Mouse (Mus musculus): Measurements from ENCODE around the gene Marcksl1. TPM values are rescaled to one million over a fixed set of nuclear protein-coding genes. Genes with fewer than 3 reads are reported as not detected.
A peak's percentile ranks its signal among the peaks of the same experiment; 100 is the strongest.

Gene Marcksl1
- total RNA-seq, 2 experiments from 2014 or later = 157 to 183 TPM

GRCm38 (mm10) chr4:129555862-129556531, 42.6 kb downstream of the Marcksl1 start:
- DNase-seq (ENCODE audit: low spot score in 2 of 2) = no peak

GRCm38 (mm10) chr4:129556532-129557223, 43.3 kb downstream of the Marcksl1 start:
- peak; percentile 78 to 84 for DNase-seq (ENCODE audit: low spot score in 2 of 2)

GRCm38 (mm10) chr4:129557256-129557808, 44.0 kb downstream of the Marcksl1 start:
- no peak for DNase-seq (ENCODE audit: low spot score in 2 of 2)

- no peak for DNase-seq (ENCODE audit: low spot score in 2 of 2)
Measured at GRCm38 (mm10) chr4:129558321-129558955, 45.1 kb downstream of the Marcksl1 start.

- DNase-seq (ENCODE audit: low spot score in 2 of 2) = no peak
Measured at GRCm38 (mm10) chr4:129561184-129561583, 47.8 kb downstream of the Marcksl1 start.

- DNase-seq (ENCODE audit: low spot score in 2 of 2) = no peak
Measured at GRCm38 (mm10) chr4:129563718-129564117, 50.3 kb downstream of the Marcksl1 start.

GRCm38 (mm10) chr4:129565139-129565538, 51.8 kb downstream of the Marcksl1 start:
- DNase-seq (ENCODE audit: low spot score in 2 of 2) = no peak

Small RNA genes lying within 50 kb of the gene (microRNA-seq; reads per million reads assigned to microRNA genes)
- not detected for gene Mir8119

Other genes with a start within 250 kb of the Marcksl1 start
- 1 to 10 TPM; 3.8 to 4.4 TPM for gene Sync, start 226.0 kb upstream of the Marcksl1 start, total RNA-seq (2021)
- 100 to 1,000 TPM; 188 to 206 TPM for gene Rbbp4, start 178.2 kb upstream of the Marcksl1 start, total RNA-seq (2021)
- gene Zbtb8os, start 177.9 kb upstream of the Marcksl1 start, total RNA-seq (2021) = 10 to 100 TPM; 51.1 to 52.2 TPM
- 10 to 100 TPM; 12.2 to 14.0 TPM for gene Zbtb8a, start 135.5 kb upstream of the Marcksl1 start, total RNA-seq (2021)
- gene Zbtb8b, start 72.7 kb upstream of the Marcksl1 start, total RNA-seq (2021) = 1 to 10 TPM; 1.1 TPM
- gene Bsdc1, start 52.0 kb upstream of the Marcksl1 start, total RNA-seq (2021) = 10 to 100 TPM; 55.4 TPM
- gene Tssk3, start 22.6 kb upstream of the Marcksl1 start, total RNA-seq (2021) = not detected
- gene Fam229a, start 22.4 kb upstream of the Marcksl1 start, total RNA-seq (2021) = not detected
- gene Hdac1, start 29.1 kb downstream of the Marcksl1 start, total RNA-seq (2021) = 10 to 100 TPM; 74.9 to 84.8 TPM
- 1 to 10 TPM; 8.7 to 9.7 TPM for gene Lck, start 60.1 kb downstream of the Marcksl1 start, total RNA-seq (2021)
- gene Fam167b, start 65.0 kb downstream of the Marcksl1 start, total RNA-seq (2021) = 10 to 100 TPM; 30.9 to 33.5 TPM
- gene Eif3i, start 87.1 kb downstream of the Marcksl1 start, total RNA-seq (2021) = 100 to 1,000 TPM; 187 to 188 TPM
- gene Tmem234, start 87.1 kb downstream of the Marcksl1 start, total RNA-seq (2021) = 100 to 1,000 TPM; 111 to 114 TPM
- 1 to 10 TPM; 2.9 to 3.3 TPM for gene Dcdc2b, start 100.7 kb downstream of the Marcksl1 start, total RNA-seq (2021)
- 10 to 100 TPM; 26.6 to 31.2 TPM for gene Iqcc, start 105.5 kb downstream of the Marcksl1 start, total RNA-seq (2021)
- 10 to 100 TPM; 61.5 to 62.6 TPM for gene Ccdc28b, start 110.4 kb downstream of the Marcksl1 start, total RNA-seq (2021)
- gene Txlna, start 127.5 kb downstream of the Marcksl1 start, total RNA-seq (2021) = 10 to 100 TPM; 73.6 to 79.8 TPM
- 10 to 100 TPM; 79.1 TPM for gene Kpna6, start 159.2 kb downstream of the Marcksl1 start, total RNA-seq (2021)
- gene Tmem39b, start 183.3 kb downstream of the Marcksl1 start, total RNA-seq (2021) = 10 to 100 TPM; 15.9 to 19.4 TPM
- gene Khdrbs1, start 228.7 kb downstream of the Marcksl1 start, total RNA-seq (2021) = 100 to 1,000 TPM; 122 to 138 TPM